Mouse (Mus musculus): ENCODE measurements around the gene Bcor. TPM values are rescaled to one million over a fixed set of nuclear protein-coding genes. Genes with fewer than 3 reads are reported as not detected.

Bcor gene
- polyA plus RNA-seq (2016; fragmentation: Nextera tagmentation; extraction: Ambion mirVana) = 23.1 and 23.5 TPM in 2 replicates

- Histone ChIP-seq H3K27me3 (peaks cover 56% of the 10 kb centered on the region), H3K4me3 (replicated peaks) (peak within 1 kb of the TSS; percentile 45), H3K27ac (peak within 1 kb of the TSS; percentile 69), H3K9me3 (no peaks in the 10 kb centered on the region), H3K4me1 (peaks cover 45% of the 10 kb centered on the region), H3K36me3 (replicated peaks) (no peaks in the 10 kb centered on the region), H3K9ac (peak within 1 kb of the TSS; percentile 57), H3K4me2 (peak within 1 kb of the TSS; percentile 62)
- peak; percentile 31; the same call in 1 of the 2 replicates for ATAC-seq (ENCODE audit: low FRiP score)
- 5% methylated on average over 50 of the region's 56 CpGs for WGBS
Measured at GRCm38 (mm10) chrX:12159981-12160656, at the start of gene Bcor. Bcor (minus strand) TSS chrX:12160355.

- Histone ChIP-seq H3K4me1 (no peaks in the 10 kb centered on the region), H3K9ac (no peak overlapping the region), H3K27ac (no peak overlapping the region), H3K9me3 (no peaks in the 10 kb centered on the region), H3K27me3 (no peaks in the 10 kb centered on the region), H3K36me3 (replicated peaks) (no peaks in the 10 kb centered on the region), H3K4me2 (no peak overlapping the region), H3K4me3 (replicated peaks) (no peak overlapping the region)
- no peak for ATAC-seq (ENCODE audit: low FRiP score)
- WGBS = 86% methylated on average over 3 of the region's 3 CpGs
Measured at GRCm38 (mm10) chrX:12202951-12203350, 42.8 kb upstream of the Bcor start.

- Histone ChIP-seq H3K9ac (no peak overlapping the region), H3K4me3 (replicated peaks) (no peak overlapping the region), H3K4me2 (no peak overlapping the region), H3K4me1 (no peaks in the 10 kb centered on the region), H3K9me3 (no peaks in the 10 kb centered on the region), H3K36me3 (replicated peaks) (no peaks in the 10 kb centered on the region), H3K27me3 (peaks cover under 1% of the 10 kb centered on the region; the same call in 1 of the 2 replicates), H3K27ac (no peak overlapping the region)
- 91% methylated on average over 3 of the region's 3 CpGs for WGBS
- no peak for ATAC-seq (ENCODE audit: low FRiP score)
Measured at GRCm38 (mm10) chrX:12201111-12201510, 41.0 kb upstream of the Bcor start.

GRCm38 (mm10) chrX:12195234-12195919 is 35.2 kb upstream of the Bcor start:
- Histone ChIP-seq H3K36me3 (replicated peaks) (no peaks in the 10 kb centered on the region), H3K27ac (no peak overlapping the region), H3K4me3 (replicated peaks) (no peak overlapping the region), H3K4me2 (no peak overlapping the region), H3K4me1 (no peaks in the 10 kb centered on the region), H3K9me3 (no peaks in the 10 kb centered on the region), H3K27me3 (peaks cover 4% of the 10 kb centered on the region; the same call in 1 of the 2 replicates), H3K9ac (no peak overlapping the region)
- ATAC-seq (ENCODE audit: low FRiP score) = no peak
- WGBS = 82% methylated on average over 11 of the region's 11 CpGs

GRCm38 (mm10) chrX:12192343-12192742 is 32.2 kb upstream of the Bcor start:
- H3K27me3 ChIP-seq = peaks cover 4% of the 10 kb centered on the region; the same call in 1 of the 2 replicates
- H3K4me3 ChIP-seq (replicated peaks) = no peak overlapping the region
- no peaks in the 10 kb centered on the region for H3K36me3 ChIP-seq (replicated peaks)
- H3K4me2 ChIP-seq = no peak overlapping the region
- H3K9ac ChIP-seq = no peak overlapping the region
- H3K27ac ChIP-seq = no peak overlapping the region
- ATAC-seq (ENCODE audit: low FRiP score) = no peak
- H3K9me3 ChIP-seq = no peaks in the 10 kb centered on the region
- H3K4me1 ChIP-seq = no peaks in the 10 kb centered on the region
- 70% methylated on average over 2 of the region's 2 CpGs for WGBS

GRCm38 (mm10) chrX:12189511-12189910 is 29.4 kb upstream of the Bcor start:
- Histone ChIP-seq H3K4me3 (replicated peaks) (no peak overlapping the region), H3K4me2 (no peak overlapping the region), H3K36me3 (replicated peaks) (no peaks in the 10 kb centered on the region), H3K27ac (no peak overlapping the region), H3K27me3 (no peaks in the 10 kb centered on the region; the same call in 1 of the 2 replicates), H3K9ac (no peak overlapping the region), H3K9me3 (no peaks in the 10 kb centered on the region), H3K4me1 (no peaks in the 10 kb centered on the region)
- no peak for ATAC-seq (ENCODE audit: low FRiP score)
- WGBS = 88% methylated on average over 4 of the region's 4 CpGs

- H3K27me3 ChIP-seq = 0 out of 2 replicates have a peak, but pooled peaks cover 5% of the 10 kb centered on the region
- no peak overlapping the region for H3K4me2 ChIP-seq
- no peak overlapping the region for H3K27ac ChIP-seq
- H3K4me3 ChIP-seq (replicated peaks) = no peak overlapping the region
- no peaks in the 10 kb centered on the region for H3K4me1 ChIP-seq
- WGBS = 53% methylated on average over 16 of the region's 16 CpGs
- H3K9ac ChIP-seq = no peak overlapping the region
- no peaks in the 10 kb centered on the region for H3K36me3 ChIP-seq (replicated peaks)
- no peaks in the 10 kb centered on the region for H3K9me3 ChIP-seq
- ATAC-seq (ENCODE audit: low FRiP score) = no peak
Measured at GRCm38 (mm10) chrX:12175198-12175960, 15.2 kb upstream of the Bcor start.

GRCm38 (mm10) chrX:12170128-12170527 is 10.0 kb upstream of the Bcor start:
- Histone ChIP-seq H3K9ac (no peak overlapping the region), H3K4me1 (peaks cover 2% of the 10 kb centered on the region; the same call in 1 of the 2 replicates), H3K4me3 (replicated peaks) (no peak overlapping the region), H3K27me3 (peaks cover 10% of the 10 kb centered on the region; the same call in 1 of the 2 replicates), H3K4me2 (no peak overlapping the region), H3K36me3 (replicated peaks) (no peaks in the 10 kb centered on the region), H3K27ac (no peak overlapping the region), H3K9me3 (no peaks in the 10 kb centered on the region)
- no peak for ATAC-seq (ENCODE audit: low FRiP score)
- WGBS = 32% methylated on average over 3 of the region's 3 CpGs

- Histone ChIP-seq H3K4me2 (no peak overlapping the region), H3K36me3 (replicated peaks) (no peaks in the 10 kb centered on the region), H3K27me3 (peaks cover 14% of the 10 kb centered on the region), H3K9ac (no peak overlapping the region), H3K9me3 (no peaks in the 10 kb centered on the region), H3K4me1 (peaks cover 8% of the 10 kb centered on the region; the same call in 1 of the 2 replicates), H3K4me3 (replicated peaks) (no peak overlapping the region), H3K27ac (no peak overlapping the region)
- ATAC-seq (ENCODE audit: low FRiP score) = no peak
- 48% methylated on average over 11 of the region's 11 CpGs for WGBS
Measured at GRCm38 (mm10) chrX:12164591-12165529, 4.7 kb upstream of the Bcor start.

GRCm38 (mm10) chrX:12159534-12159881 is 647 bp downstream of the Bcor start:
- Histone ChIP-seq H3K27ac (peak overlapping the region; percentile 69), H3K9me3 (no peaks in the 10 kb centered on the region), H3K4me3 (replicated peaks) (peak overlapping the region; percentile 45), H3K9ac (peak overlapping the region; percentile 57), H3K36me3 (replicated peaks) (no peaks in the 10 kb centered on the region), H3K27me3 (peaks cover 62% of the 10 kb centered on the region), H3K4me1 (peaks cover 40% of the 10 kb centered on the region), H3K4me2 (peak overlapping the region; percentile 62)
- ATAC-seq (ENCODE audit: low FRiP score) = no peak
- under 1% methylated on average over 11 of the region's 19 CpGs for WGBS

- Histone ChIP-seq H3K4me2 (peak overlapping the region; percentile 62), H3K4me1 (peaks cover 40% of the 10 kb centered on the region), H3K27ac (peak overlapping the region; percentile 48; the same call in 1 of the 2 replicates), H3K36me3 (replicated peaks) (no peaks in the 10 kb centered on the region), H3K4me3 (replicated peaks) (peak overlapping the region; percentile 45), H3K27me3 (peaks cover 67% of the 10 kb centered on the region), H3K9ac (peak overlapping the region; percentile 57), H3K9me3 (no peaks in the 10 kb centered on the region)
- peak; percentile 19; the same call in 1 of the 2 replicates for ATAC-seq (ENCODE audit: low FRiP score)
- WGBS = 9% methylated on average over 30 of the region's 31 CpGs
Measured at GRCm38 (mm10) chrX:12158821-12159533, 1.2 kb downstream of the Bcor start.
